ENCODE assay signal across 14 mouse cellular contexts in genomic region chr5:9106806-9107205, GRCm38 (mm10). TPM values are rescaled to one million over a fixed set of nuclear protein-coding genes. Genes with fewer than 3 reads are reported as not detected.
A peak's percentile ranks its signal among the peaks of the same experiment; 100 is the strongest.
DNase-seq lines count a peak whose midpoint lies in the region; ATAC-seq and TF ChIP-seq lines count a peak whose summit lies in the region.
"Had no signal": no experiment of that assay in that cellular context is flagged by ENCODE, and none has a peak within 500 bp of the region (broad histone marks: within the 10 kb centered on the region; RNA-seq: fewer than 3 reads in every experiment).

No protein-coding gene starts in this region.

- no peak for TF ChIP-seq RAD21 in CH12.LX (IDR thresholded peaks at IDR 0.05; ENCODE audit: low read depth, low read length)

- DNase-seq in kidney, adult 8-10 months, result peak; percentile 51 to 58
- DNase-seq in kidney, postnatal 10 days, result no peak
- no peak for DNase-seq in CH12.LX (ENCODE audit: extremely low read depth)
- peak; percentile 79 for DNase-seq in adrenal gland, adult 8-10 months
- DNase-seq in cerebellum, adult 11 months, result no peak
- no peak for DNase-seq in left cerebral cortex, postnatal 14 days (ENCODE audit: low spot score in 2 of 2)
- DNase-seq: heart, adult 2 months; heart, postnatal 4 days; right cerebral cortex, postnatal 14 days; thymus, adult 2 months had no signal

- no peak overlapping the region; the same call in 1 of the 2 replicates for H3K9ac ChIP-seq in CH12.LX (ENCODE audit: insufficient read depth, low read depth)
- no peak overlapping the region for H3K9ac ChIP-seq in intestine, postnatal 0 days (ENCODE audit: low read depth, low read length)
- H3K9ac ChIP-seq: embryonic facial prominence, embryonic 13.5 days; liver, embryonic 15.5 days had no signal

- H3K27me3 ChIP-seq in CH12.LX (replicated peaks), result no peaks in the 10 kb centered on the region
- no peaks in the 10 kb centered on the region for H3K27me3 ChIP-seq in intestine, postnatal 0 days (replicated peaks; ENCODE audit: control insufficient read depth, insufficient read depth, low read length)

- no peaks in the 10 kb centered on the region for H3K9me3 ChIP-seq in CH12.LX (replicated peaks; ENCODE audit: low read length)
- no peaks in the 10 kb centered on the region for H3K9me3 ChIP-seq in intestine, postnatal 0 days (ENCODE audit: control insufficient read depth)
- H3K9me3 ChIP-seq: embryonic facial prominence, embryonic 13.5 days; liver, embryonic 15.5 days had no signal

- in situ Hi-C loops in CH12.LX (cut with MboI; ENCODE audit: low pct_ligation_motif_present, low pct_unique_long_range_greater_than_20kb, low sequenced_read_pairs), result no loop called here

- 0 out of 2 replicates have a peak, but pooled peaks have one; percentile 26 for ATAC-seq in intestine, postnatal 0 days

- no peak for TF ChIP-seq EP300 in CH12.LX (IDR thresholded peaks at IDR 0.05; ENCODE audit: low read length)

- TF ChIP-seq CTCF in CH12.LX (conservative IDR thresholded peaks at IDR 0.05 in 1 of 2, IDR thresholded peaks at IDR 0.05 in 1 of 2; ENCODE audit: low read depth in 2 of 2, low read length in 2 of 2), result no peak
- TF ChIP-seq CTCF in intestine, postnatal 0 days (IDR thresholded peaks at IDR 0.05; ENCODE audit: low read depth), result no peak

- TF ChIP-seq POLR2A in CH12.LX (IDR thresholded peaks at IDR 0.05; ENCODE audit: low read depth, low read length), result no peak

- 51% methylated on average over 6 of the region's 6 CpGs for WGBS in intestine, postnatal 0 days

- peaks cover 94% of the 10 kb centered on the region for H3K79me2 ChIP-seq in CH12.LX (replicated peaks; ENCODE audit: control insufficient read depth, extremely low read depth, insufficient read depth, poor library complexity, severe bottlenecking)

- H3K4me2 ChIP-seq in CH12.LX (ENCODE audit: insufficient read depth, low read depth, poor library complexity, severe bottlenecking), result peak overlapping the region; percentile 72
- H3K4me2 ChIP-seq in intestine, postnatal 0 days (replicated peaks; ENCODE audit: low read depth), result no peak overlapping the region
- H3K4me2 ChIP-seq: embryonic facial prominence, embryonic 13.5 days; liver, embryonic 15.5 days; midbrain, embryonic 11.5 days had no signal

- peaks cover 31 to 82% of the 10 kb centered on the region in 2 experiments for H3K4me1 ChIP-seq in CH12.LX (ENCODE audit: control insufficient read depth in 1 of 2, insufficient read depth in 2 of 2)
- H3K4me1 ChIP-seq in intestine, postnatal 0 days (replicated peaks; ENCODE audit: control insufficient read depth, insufficient read depth, low read length), result peaks cover 3% of the 10 kb centered on the region; the same call in 1 of the 2 replicates
- H3K4me1 ChIP-seq: embryonic facial prominence, embryonic 13.5 days had no signal

- dilution Hi-C loops in CH12.LX (cut with MboI; ENCODE audit: extremely low pct_ligation_motif_present, extremely low pct_unique_long_range_greater_than_20kb, low sequenced_read_pairs), result no loop called here

- H3K4me3 ChIP-seq in CH12.LX (replicated peaks in 1 of 3; ENCODE audit: low read depth in 2 of 3, low read length in 2 of 3, poor library complexity in 1 of 3), result no peak overlapping the region
- no peak overlapping the region for H3K4me3 ChIP-seq in intestine, postnatal 0 days (ENCODE audit: low read depth, low read length)
- H3K4me3 ChIP-seq: embryonic facial prominence, embryonic 13.5 days; heart, adult 2 months; liver, embryonic 15.5 days had no signal

- peak overlapping the region; percentile 61; the same call in 1 of the 2 replicates for H3K27ac ChIP-seq in CH12.LX (ENCODE audit: insufficient read depth, low read depth)
- H3K27ac ChIP-seq in intestine, postnatal 0 days (ENCODE audit: low read depth, low read length), result peak overlapping the region; percentile 42; the same call in 1 of the 2 replicates
- H3K27ac ChIP-seq: embryonic facial prominence, embryonic 13.5 days; heart, adult 2 months; liver, embryonic 15.5 days had no signal

- intact Hi-C loops in left cerebral cortex, postnatal 14 days (cut with DNase I), result no loop called here

- peaks cover 12 to 45% of the 10 kb centered on the region in 2 experiments for H3K36me3 ChIP-seq in CH12.LX (replicated peaks in 1 of 2; ENCODE audit: control insufficient read depth in 1 of 2, insufficient read depth in 1 of 2, low read length in 1 of 2)
- H3K36me3 ChIP-seq in intestine, postnatal 0 days (ENCODE audit: control insufficient read depth, insufficient read depth), result no peaks in the 10 kb centered on the region
- H3K36me3 ChIP-seq: embryonic facial prominence, embryonic 13.5 days; liver, embryonic 15.5 days had no signal

TF ChIP-seq in CH12.LX, 34 proteins besides CTCF, POLR2A, EP300 and RAD21:
- TF ChIP-seq KAT2A (IDR thresholded peaks at IDR 0.05; ENCODE audit: insufficient replicate concordance, low read length) (no peak), MAX (IDR thresholded peaks at IDR 0.05; ENCODE audit: low read length) (no peak), ZC3H11A (IDR thresholded peaks at IDR 0.05; ENCODE audit: low read depth, low read length) (no peak), PAX5 (IDR thresholded peaks at IDR 0.05; ENCODE audit: low read length) (no peak), MYC (IDR thresholded peaks at IDR 0.05; ENCODE audit: low read depth, low read length) (no peak), ETS1 (conservative IDR thresholded peaks at IDR 0.05; ENCODE audit: low read depth, low read length) (no peak), TCF12 (IDR thresholded peaks at IDR 0.05; ENCODE audit: low read depth, low read length) (no peak), SMC3 (IDR thresholded peaks at IDR 0.05; ENCODE audit: low read depth, low read length) (no peak), MXI1 (IDR thresholded peaks at IDR 0.05; ENCODE audit: low read depth, low read length) (no peak), ZMIZ1 (IDR thresholded peaks at IDR 0.05; ENCODE audit: low read depth, low read length) (no peak), ELF1 (IDR thresholded peaks at IDR 0.05; ENCODE audit: low read depth, low read length) (no peak)

RNA-seq across cellular contexts. Expression of gene Tmem243, which starts 6.3 kb away (rescaled TPM):
- total RNA-seq in CH12.LX (2012; rRNA removed), result 56.2 and 74.7 TPM in 2 replicates
- total RNA-seq in CH12.LX (2014; rRNA removed), result 102 and 107 TPM in 2 replicates
- polyA plus RNA-seq in CH12.LX (2012; ENCODE audit: insufficient read length, low read depth), result 70.6 and 87.0 TPM in 2 replicates
- total RNA-seq in adrenal gland, adult 8-10 months (2022), result 10 to 100 TPM; 25.5 to 38.9 (median 31.9) TPM
- 116 and 117 TPM in 2 replicates for polyA plus RNA-seq in intestine, postnatal 0 days (2015; fragmentation: Nextera tagmentation; extraction: Ambion mirVana)
- total RNA-seq in left cerebral cortex, postnatal 14 days (2021), result 10 to 100 TPM in 1 of 2 experiments, 1 to 10 TPM in 1; 9.4 to 10.1 TPM

RNA-seq across cellular contexts. Expression of gene Dmtf1, which starts 54.8 kb away (rescaled TPM):
- 18.1 and 18.8 TPM in 2 replicates for total RNA-seq in CH12.LX (2012; rRNA removed)
- total RNA-seq in CH12.LX (2014; rRNA removed), result 36.8 and 41.2 TPM in 2 replicates
- 30.6 and 32.1 TPM in 2 replicates for polyA plus RNA-seq in CH12.LX (2012; ENCODE audit: insufficient read length, low read depth)
- 10 to 100 TPM; 22.4 to 33.4 (median 31.5) TPM for total RNA-seq in adrenal gland, adult 8-10 months (2022)
- 12.7 and 13.1 TPM in 2 replicates for polyA plus RNA-seq in intestine, postnatal 0 days (2015; fragmentation: Nextera tagmentation; extraction: Ambion mirVana)
- total RNA-seq in left cerebral cortex, postnatal 14 days (2021), result 10 to 100 TPM; 46.5 to 51.2 TPM

Comparison
In these comparisons a context has a peak if more than half of its experiments do, and no peak if none do; other contexts are left out.
1. DNase-seq: peak in kidney, adult 8-10 months (2 of 2) and adrenal gland, adult 8-10 months (single experiment); none in kidney, postnatal 10 days (single experiment), CH12.LX (single experiment), cerebellum, adult 11 months (single experiment) and left cerebral cortex, postnatal 14 days (0 of 2).